Mouse (Mus musculus): ENCODE measurements around the gene Ackr3. TPM values are rescaled to one million over a fixed set of nuclear protein-coding genes. Genes with fewer than 3 reads are reported as not detected.
A peak's percentile ranks its signal among the peaks of the same experiment; 100 is the strongest.

Gene Ackr3
- polyA plus RNA-seq, 1 experiment, result 128 TPM

- H3K4me3 ChIP-seq (ENCODE audit: insufficient read depth, low read depth, low read length), result no peak overlapping the region
- DNase-seq, result no peak
- WGBS, result 64% methylated on average over 6 of the region's 6 CpGs
- H3K4me1 ChIP-seq (ENCODE audit: control insufficient read depth, insufficient read depth, low read length), result no peaks in the 10 kb centered on the region
- no peak overlapping the region for H3K27ac ChIP-seq (ENCODE audit: insufficient read depth, low read depth, low read length)
- TF ChIP-seq CTCF (conservative IDR thresholded peaks at IDR 0.05; ENCODE audit: insufficient read depth, insufficient read length, low read depth, low read length) (no peak), POLR2A (IDR thresholded peaks at IDR 0.05; ENCODE audit: low read depth, low read length) (no peak)
- H3K36me3 ChIP-seq (ENCODE audit: control insufficient read depth, insufficient read depth, low read length), result no peaks in the 10 kb centered on the region
- no peaks in the 10 kb centered on the region for H3K27me3 ChIP-seq (replicated peaks; ENCODE audit: control insufficient read depth, insufficient read depth, low read length)
These were observed 20.2 kb upstream of the Ackr3 start for GRCm38 (mm10) chr1:90183602-90184001.

- Histone ChIP-seq H3K27ac (ENCODE audit: insufficient read depth, low read depth, low read length) (no peak overlapping the region), H3K36me3 (ENCODE audit: control insufficient read depth, insufficient read depth, low read length) (no peaks in the 10 kb centered on the region), H3K4me3 (ENCODE audit: insufficient read depth, low read depth, low read length) (no peak overlapping the region), H3K4me1 (ENCODE audit: control insufficient read depth, insufficient read depth, low read length) (no peaks in the 10 kb centered on the region), H3K27me3 (replicated peaks; ENCODE audit: control insufficient read depth, insufficient read depth, low read length) (no peaks in the 10 kb centered on the region)
- DNase-seq, result no peak
- 52% methylated on average over 4 of the region's 4 CpGs for WGBS
- no peak for TF ChIP-seq CTCF (conservative IDR thresholded peaks at IDR 0.05; ENCODE audit: insufficient read depth, insufficient read length, low read depth, low read length)
- TF ChIP-seq POLR2A (IDR thresholded peaks at IDR 0.05; ENCODE audit: low read depth, low read length), result no peak
These were observed 17.6 kb upstream of the Ackr3 start for GRCm38 (mm10) chr1:90186173-90186572.

- H3K4me1 ChIP-seq (ENCODE audit: control insufficient read depth, insufficient read depth, low read length), result no peaks in the 10 kb centered on the region
- H3K4me3 ChIP-seq (ENCODE audit: insufficient read depth, low read depth, low read length), result no peak overlapping the region
- no peak overlapping the region for H3K27ac ChIP-seq (ENCODE audit: insufficient read depth, low read depth, low read length)
- H3K27me3 ChIP-seq (replicated peaks; ENCODE audit: control insufficient read depth, insufficient read depth, low read length), result no peaks in the 10 kb centered on the region
- 78% methylated on average over 5 of the region's 5 CpGs for WGBS
- H3K36me3 ChIP-seq (ENCODE audit: control insufficient read depth, insufficient read depth, low read length), result no peaks in the 10 kb centered on the region
- DNase-seq, result no peak
- TF ChIP-seq CTCF (conservative IDR thresholded peaks at IDR 0.05; ENCODE audit: insufficient read depth, insufficient read length, low read depth, low read length), result no peak
- TF ChIP-seq POLR2A (IDR thresholded peaks at IDR 0.05; ENCODE audit: low read depth, low read length), result no peak
These were observed 16.9 kb upstream of the Ackr3 start for GRCm38 (mm10) chr1:90186874-90187273.

GRCm38 (mm10) chr1:90189046-90189445, 14.7 kb upstream of the Ackr3 start:
- no peak overlapping the region for H3K4me3 ChIP-seq (ENCODE audit: insufficient read depth, low read depth, low read length)
- H3K36me3 ChIP-seq (ENCODE audit: control insufficient read depth, insufficient read depth, low read length), result no peaks in the 10 kb centered on the region
- no peak for DNase-seq
- H3K27ac ChIP-seq (ENCODE audit: insufficient read depth, low read depth, low read length), result no peak overlapping the region
- WGBS, result 96% methylated on average over 6 of the region's 6 CpGs
- H3K4me1 ChIP-seq (ENCODE audit: control insufficient read depth, insufficient read depth, low read length), result no peaks in the 10 kb centered on the region
- H3K27me3 ChIP-seq (replicated peaks; ENCODE audit: control insufficient read depth, insufficient read depth, low read length), result no peaks in the 10 kb centered on the region
- TF ChIP-seq CTCF (conservative IDR thresholded peaks at IDR 0.05; ENCODE audit: insufficient read depth, insufficient read length, low read depth, low read length) (no peak), POLR2A (IDR thresholded peaks at IDR 0.05; ENCODE audit: low read depth, low read length) (no peak)

GRCm38 (mm10) chr1:90201246-90201645, 2.5 kb upstream of the Ackr3 start:
- Histone ChIP-seq H3K4me3 (ENCODE audit: insufficient read depth, low read depth, low read length) (no peak overlapping the region), H3K4me1 (ENCODE audit: control insufficient read depth, insufficient read depth, low read length) (no peaks in the 10 kb centered on the region; the same call in 1 of the 2 replicates), H3K27me3 (replicated peaks; ENCODE audit: control insufficient read depth, insufficient read depth, low read length) (no peaks in the 10 kb centered on the region), H3K27ac (ENCODE audit: insufficient read depth, low read depth, low read length) (no peak overlapping the region), H3K36me3 (ENCODE audit: control insufficient read depth, insufficient read depth, low read length) (no peaks in the 10 kb centered on the region)
- 59% methylated on average over 5 of the region's 5 CpGs for WGBS
- no peak for DNase-seq
- TF ChIP-seq CTCF (conservative IDR thresholded peaks at IDR 0.05; ENCODE audit: insufficient read depth, insufficient read length, low read depth, low read length) (no peak), POLR2A (IDR thresholded peaks at IDR 0.05; ENCODE audit: low read depth, low read length) (no peak)

- 75% methylated on average over 2 of the region's 2 CpGs for WGBS
- no peak overlapping the region for H3K27ac ChIP-seq (ENCODE audit: insufficient read depth, low read depth, low read length)
These were observed 2.1 kb upstream of the Ackr3 start for GRCm38 (mm10) chr1:90201655-90202054.

GRCm38 (mm10) chr1:90202207-90202978, 1.4 kb upstream of the Ackr3 start:
- no peak for TF ChIP-seq CTCF (conservative IDR thresholded peaks at IDR 0.05; ENCODE audit: insufficient read depth, insufficient read length, low read depth, low read length)
- TF ChIP-seq POLR2A (IDR thresholded peaks at IDR 0.05; ENCODE audit: low read depth, low read length), result no peak
- Histone ChIP-seq H3K4me1 (ENCODE audit: control insufficient read depth, insufficient read depth, low read length) (peaks cover 4% of the 10 kb centered on the region; the same call in 1 of the 2 replicates), H3K36me3 (ENCODE audit: control insufficient read depth, insufficient read depth, low read length) (no peaks in the 10 kb centered on the region), H3K27ac (ENCODE audit: insufficient read depth, low read depth, low read length) (no peak overlapping the region), H3K4me3 (ENCODE audit: insufficient read depth, low read depth, low read length) (no peak overlapping the region), H3K27me3 (replicated peaks; ENCODE audit: control insufficient read depth, insufficient read depth, low read length) (no peaks in the 10 kb centered on the region)
- DNase-seq, result peak; percentile 87
- WGBS, result 63% methylated on average over 23 of the region's 23 CpGs

More at GRCm38 (mm10) chr1:90201655-90202054, 2.1 kb upstream of the Ackr3 start:
- Histone ChIP-seq H3K36me3 (ENCODE audit: control insufficient read depth, insufficient read depth, low read length) (no peaks in the 10 kb centered on the region), H3K4me3 (ENCODE audit: insufficient read depth, low read depth, low read length) (no peak overlapping the region), H3K27me3 (replicated peaks; ENCODE audit: control insufficient read depth, insufficient read depth, low read length) (no peaks in the 10 kb centered on the region), H3K4me1 (ENCODE audit: control insufficient read depth, insufficient read depth, low read length) (no peaks in the 10 kb centered on the region; the same call in 1 of the 2 replicates)
- DNase-seq, result no peak
- no peak for TF ChIP-seq CTCF (conservative IDR thresholded peaks at IDR 0.05; ENCODE audit: insufficient read depth, insufficient read length, low read depth, low read length)
- TF ChIP-seq POLR2A (IDR thresholded peaks at IDR 0.05; ENCODE audit: low read depth, low read length), result no peak
